Mouse (Mus musculus): ENCODE measurements at regions not wholly inside any gene's neighbourhood (a gene's known extent, or its start where the extent isn't known, plus 50 kb on each side); places are given as distances from the start of the nearest gene placed in this dataset.

GRCm38 (mm10) chr9:61680911-61681311, 233.4 kb downstream of the Rplp1 start:
- no peaks in the 10 kb centered on the region for H3K9me3 ChIP-seq (ENCODE audit: low read length)
- H3K4me3 ChIP-seq (ENCODE audit: low read length) = no peak overlapping the region
- no peak overlapping the region for H3K27ac ChIP-seq (ENCODE audit: low read length)
- no peak overlapping the region for H3K9ac ChIP-seq (replicated peaks; ENCODE audit: low read length)
- H3K4me2 ChIP-seq (replicated peaks; ENCODE audit: low read depth, low read length) = no peak overlapping the region
- H3K4me1 ChIP-seq (ENCODE audit: insufficient read depth, low read length) = peaks cover 21% of the 10 kb centered on the region
- H3K27me3 ChIP-seq (ENCODE audit: insufficient read depth, low read length) = peaks cover 7% of the 10 kb centered on the region; the same call in 1 of the 2 replicates
- 45% methylated on average over 6 of the region's 6 CpGs for WGBS
- no peak for ATAC-seq (ENCODE audit: low FRiP score, low TSS enrichment)
- H3K36me3 ChIP-seq (ENCODE audit: insufficient read depth, low read length) = no peaks in the 10 kb centered on the region

GRCm38 (mm10) chr9:61679686-61680085, 234.7 kb downstream of the Rplp1 start:
- H3K9me3 ChIP-seq (ENCODE audit: low read length) = no peaks in the 10 kb centered on the region
- H3K4me3 ChIP-seq (ENCODE audit: low read length) = no peak overlapping the region
- no peak for ATAC-seq (ENCODE audit: low FRiP score, low TSS enrichment)
- H3K4me1 ChIP-seq (ENCODE audit: insufficient read depth, low read length) = peaks cover 23% of the 10 kb centered on the region
- no peak overlapping the region for H3K9ac ChIP-seq (replicated peaks; ENCODE audit: low read length)
- H3K4me2 ChIP-seq (replicated peaks; ENCODE audit: low read depth, low read length) = no peak overlapping the region
- H3K27ac ChIP-seq (ENCODE audit: low read length) = no peak overlapping the region
- H3K36me3 ChIP-seq (ENCODE audit: insufficient read depth, low read length) = no peaks in the 10 kb centered on the region
- peaks cover 7% of the 10 kb centered on the region; the same call in 1 of the 2 replicates for H3K27me3 ChIP-seq (ENCODE audit: insufficient read depth, low read length)
- WGBS = 65% methylated on average over 6 of the region's 6 CpGs

- no peaks in the 10 kb centered on the region for H3K27me3 ChIP-seq (ENCODE audit: insufficient read depth, low read length)
- H3K27ac ChIP-seq (ENCODE audit: low read length) = no peak overlapping the region
- H3K9me3 ChIP-seq (ENCODE audit: low read length) = no peaks in the 10 kb centered on the region
- peaks cover 30% of the 10 kb centered on the region for H3K4me1 ChIP-seq (ENCODE audit: insufficient read depth, low read length)
- no peaks in the 10 kb centered on the region for H3K36me3 ChIP-seq (ENCODE audit: insufficient read depth, low read length)
- no peak overlapping the region for H3K4me2 ChIP-seq (replicated peaks; ENCODE audit: low read depth, low read length)
- H3K4me3 ChIP-seq (ENCODE audit: low read length) = no peak overlapping the region
- ATAC-seq (ENCODE audit: low FRiP score, low TSS enrichment) = no peak
- WGBS = 42% methylated on average over 3 of the region's 3 CpGs
- H3K9ac ChIP-seq (replicated peaks; ENCODE audit: low read length) = no peak overlapping the region
Measured at GRCm38 (mm10) chr9:61677603-61678002, 236.7 kb downstream of the Rplp1 start.

- Histone ChIP-seq H3K4me2 (replicated peaks; ENCODE audit: low read depth, low read length) (no peak overlapping the region), H3K4me3 (ENCODE audit: low read length) (no peak overlapping the region), H3K27ac (ENCODE audit: low read length) (no peak overlapping the region), H3K9ac (replicated peaks; ENCODE audit: low read length) (no peak overlapping the region), H3K27me3 (ENCODE audit: insufficient read depth, low read length) (no peaks in the 10 kb centered on the region), H3K4me1 (ENCODE audit: insufficient read depth, low read length) (peaks cover 25% of the 10 kb centered on the region), H3K36me3 (ENCODE audit: insufficient read depth, low read length) (no peaks in the 10 kb centered on the region), H3K9me3 (ENCODE audit: low read length) (no peaks in the 10 kb centered on the region)
- no peak for ATAC-seq (ENCODE audit: low FRiP score, low TSS enrichment)
- WGBS = 62% methylated on average over 11 of the region's 11 CpGs
Measured at GRCm38 (mm10) chr9:61677037-61677436, 237.3 kb downstream of the Rplp1 start.

GRCm38 (mm10) chr9:61675366-61675765, 239.0 kb downstream of the Rplp1 start:
- Histone ChIP-seq H3K27ac (ENCODE audit: low read length) (no peak overlapping the region), H3K9me3 (ENCODE audit: low read length) (no peaks in the 10 kb centered on the region), H3K4me1 (ENCODE audit: insufficient read depth, low read length) (peaks cover 22% of the 10 kb centered on the region), H3K4me2 (replicated peaks; ENCODE audit: low read depth, low read length) (no peak overlapping the region), H3K27me3 (ENCODE audit: insufficient read depth, low read length) (no peaks in the 10 kb centered on the region), H3K4me3 (ENCODE audit: low read length) (no peak overlapping the region), H3K9ac (replicated peaks; ENCODE audit: low read length) (no peak overlapping the region), H3K36me3 (ENCODE audit: insufficient read depth, low read length) (no peaks in the 10 kb centered on the region)
- no peak for ATAC-seq (ENCODE audit: low FRiP score, low TSS enrichment)
- WGBS = 81% methylated on average over 2 of the region's 2 CpGs

- no peak overlapping the region for H3K9ac ChIP-seq (replicated peaks; ENCODE audit: low read length)
- H3K27me3 ChIP-seq (ENCODE audit: insufficient read depth, low read length) = no peaks in the 10 kb centered on the region
- H3K4me3 ChIP-seq (ENCODE audit: low read length) = no peak overlapping the region
- H3K27ac ChIP-seq (ENCODE audit: low read length) = no peak overlapping the region
- H3K36me3 ChIP-seq (ENCODE audit: insufficient read depth, low read length) = no peaks in the 10 kb centered on the region
- 30% methylated on average over 16 of the region's 16 CpGs for WGBS
- no peaks in the 10 kb centered on the region for H3K9me3 ChIP-seq (ENCODE audit: low read length)
- H3K4me1 ChIP-seq (ENCODE audit: insufficient read depth, low read length) = peaks cover 32% of the 10 kb centered on the region
- 0 out of 2 replicates have a peak, but pooled peaks have one; percentile 39 for ATAC-seq (ENCODE audit: low FRiP score, low TSS enrichment)
- no peak overlapping the region for H3K4me2 ChIP-seq (replicated peaks; ENCODE audit: low read depth, low read length)
Measured at GRCm38 (mm10) chr9:61673575-61674203, 240.7 kb downstream of the Rplp1 start.

- H3K4me3 ChIP-seq (ENCODE audit: low read length) = no peak overlapping the region
- no peak overlapping the region for H3K27ac ChIP-seq (ENCODE audit: low read length)
- no peaks in the 10 kb centered on the region for H3K9me3 ChIP-seq (ENCODE audit: low read length)
- no peaks in the 10 kb centered on the region for H3K36me3 ChIP-seq (ENCODE audit: insufficient read depth, low read length)
- H3K27me3 ChIP-seq (ENCODE audit: insufficient read depth, low read length) = no peaks in the 10 kb centered on the region
- no peak overlapping the region for H3K9ac ChIP-seq (replicated peaks; ENCODE audit: low read length)
- no peak for ATAC-seq (ENCODE audit: low FRiP score, low TSS enrichment)
- no peak overlapping the region for H3K4me2 ChIP-seq (replicated peaks; ENCODE audit: low read depth, low read length)
- H3K4me1 ChIP-seq (ENCODE audit: insufficient read depth, low read length) = peaks cover 28% of the 10 kb centered on the region
- WGBS = 67% methylated on average over 4 of the region's 4 CpGs
Measured at GRCm38 (mm10) chr9:61670986-61671385, 243.4 kb downstream of the Rplp1 start.

GRCm38 (mm10) chr9:61669729-61670520, 244.4 kb downstream of the Rplp1 start:
- Histone ChIP-seq H3K9me3 (ENCODE audit: low read length) (no peaks in the 10 kb centered on the region), H3K4me2 (replicated peaks; ENCODE audit: low read depth, low read length) (no peak overlapping the region), H3K9ac (replicated peaks; ENCODE audit: low read length) (0 out of 2 replicates have a peak overlapping the region, but pooled peaks have one; percentile 9), H3K27ac (ENCODE audit: low read length) (no peak overlapping the region), H3K27me3 (ENCODE audit: insufficient read depth, low read length) (no peaks in the 10 kb centered on the region), H3K4me3 (ENCODE audit: low read length) (no peak overlapping the region), H3K36me3 (ENCODE audit: insufficient read depth, low read length) (no peaks in the 10 kb centered on the region), H3K4me1 (ENCODE audit: insufficient read depth, low read length) (peaks cover 25% of the 10 kb centered on the region)
- no peak for ATAC-seq (ENCODE audit: low FRiP score, low TSS enrichment)
- WGBS = 26% methylated on average over 10 of the region's 10 CpGs

- no peaks in the 10 kb centered on the region for H3K36me3 ChIP-seq (ENCODE audit: insufficient read depth, low read length)
- no peak overlapping the region for H3K4me2 ChIP-seq (replicated peaks; ENCODE audit: low read depth, low read length)
- peaks cover 19% of the 10 kb centered on the region for H3K4me1 ChIP-seq (ENCODE audit: insufficient read depth, low read length)
- no peaks in the 10 kb centered on the region for H3K27me3 ChIP-seq (ENCODE audit: insufficient read depth, low read length)
- WGBS = 62% methylated on average over 8 of the region's 8 CpGs
- no peak overlapping the region for H3K4me3 ChIP-seq (ENCODE audit: low read length)
- no peak overlapping the region for H3K27ac ChIP-seq (ENCODE audit: low read length)
- ATAC-seq (ENCODE audit: low FRiP score, low TSS enrichment) = no peak
- H3K9me3 ChIP-seq (ENCODE audit: low read length) = no peaks in the 10 kb centered on the region
- no peak overlapping the region for H3K9ac ChIP-seq (replicated peaks; ENCODE audit: low read length)
Measured at GRCm38 (mm10) chr9:61668723-61669122, 245.6 kb downstream of the Rplp1 start.

- Histone ChIP-seq H3K27ac (ENCODE audit: low read length) (no peak overlapping the region), H3K36me3 (ENCODE audit: insufficient read depth, low read length) (no peaks in the 10 kb centered on the region), H3K27me3 (ENCODE audit: insufficient read depth, low read length) (no peaks in the 10 kb centered on the region), H3K9me3 (ENCODE audit: low read length) (no peaks in the 10 kb centered on the region), H3K4me2 (replicated peaks; ENCODE audit: low read depth, low read length) (no peak overlapping the region), H3K4me1 (ENCODE audit: insufficient read depth, low read length) (peaks cover 18% of the 10 kb centered on the region), H3K4me3 (ENCODE audit: low read length) (no peak overlapping the region), H3K9ac (replicated peaks; ENCODE audit: low read length) (no peak overlapping the region)
- no peak for ATAC-seq (ENCODE audit: low FRiP score, low TSS enrichment)
- 64% methylated on average over 1 of the region's 1 CpGs for WGBS
Measured at GRCm38 (mm10) chr9:61668157-61668697, 246.1 kb downstream of the Rplp1 start.
